Mouse (Mus musculus) E14TG2a.4 (cell line): ENCODE measurements around the gene Exosc2.
"Not testable (repeated sequence)": the region's sequence is repeated elsewhere in the genome, so short reads cannot be mapped to it uniquely, and the experiment has no call there.

Experiments
- CTCF ChIP-seq: conservative IDR thresholded peaks from 2 replicates; pipeline ENCODE4 v1.5.1; 2014; ENCODE audit warnings: low read length
- POU5F1 ChIP-seq: IDR thresholded peaks from 2 replicates; pipeline ENCODE4 v1.6.1; 2014; ENCODE audit warnings: low read length, borderline replicate concordance

DNA sequence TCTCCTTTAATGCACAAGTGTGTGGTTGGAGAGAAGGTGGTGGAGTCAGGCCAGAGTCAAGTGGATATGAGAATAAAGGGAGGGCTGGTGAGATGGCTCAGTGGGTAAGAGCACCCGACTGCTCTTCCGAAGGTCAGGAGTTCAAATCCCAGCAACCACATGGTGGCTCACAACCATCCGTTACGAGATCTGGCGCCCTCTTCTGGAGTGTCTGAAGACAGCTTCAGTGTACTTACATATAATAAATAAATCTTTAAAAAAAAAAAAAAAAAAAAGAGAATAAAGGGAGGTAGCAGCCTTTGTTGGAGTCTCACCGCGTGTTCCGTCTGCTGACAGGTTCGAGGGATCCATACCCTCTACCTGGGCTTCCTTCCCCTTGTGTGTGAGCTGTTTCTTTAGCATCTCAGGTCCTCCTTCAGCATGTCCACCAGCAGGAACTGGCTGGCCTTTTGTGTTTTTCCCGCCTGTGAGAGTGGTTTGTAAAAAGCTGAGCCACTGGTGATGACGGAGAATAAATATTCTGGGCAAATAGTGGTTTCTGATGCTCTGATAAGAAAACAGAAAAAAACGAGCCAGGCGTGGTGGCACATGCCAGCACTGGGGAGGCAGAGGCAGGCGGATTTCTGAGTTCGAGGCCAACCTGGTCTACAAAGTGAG, 10.7 kb downstream of the Exosc2 start:
- not testable (repeated sequence) for TF ChIP-seq CTCF, POU5F1
